Mouse (Mus musculus): ENCODE measurements at regions not wholly inside any gene's neighbourhood (a gene's known extent, or its start where the extent isn't known, plus 50 kb on each side); places are given as distances from the start of the nearest gene placed in this dataset.

DNA sequence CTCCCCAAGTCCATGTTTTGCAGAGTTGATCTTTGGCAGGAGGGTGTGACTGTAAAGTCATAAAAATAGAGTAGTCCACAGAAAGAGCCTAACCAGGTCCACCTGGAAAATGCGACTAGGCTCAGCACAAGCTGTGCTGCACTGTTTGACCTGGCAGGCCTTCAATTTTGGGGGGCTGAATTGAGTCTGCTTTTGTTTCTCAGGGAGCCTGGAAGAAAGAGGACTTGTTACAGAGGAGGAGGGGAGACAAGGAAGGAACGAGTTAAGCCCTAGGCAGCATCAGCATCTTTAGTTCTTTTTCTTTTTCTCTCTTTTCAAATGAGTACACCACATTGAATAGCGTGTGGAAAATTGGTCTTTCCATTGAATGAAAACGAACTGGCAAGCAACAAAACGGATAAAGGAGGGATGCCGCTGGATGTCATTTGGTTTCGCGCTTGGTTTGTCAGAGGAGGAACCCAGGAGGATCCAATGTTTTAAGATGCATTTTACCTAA lies 516.1 kb downstream of the Gja1 start:
- no peak for TF ChIP-seq POLR2A (IDR thresholded peaks at IDR 0.05; ENCODE audit: low read depth, low read length)
- no peak for TF ChIP-seq CTCF (IDR thresholded peaks at IDR 0.05; ENCODE audit: borderline replicate concordance, insufficient read depth, low read length)
- Histone ChIP-seq H3K4me3 (ENCODE audit: insufficient read depth, low read length) (no peak overlapping the region), H3K27ac (ENCODE audit: insufficient read depth, low read length) (no peak overlapping the region), H3K4me1 (ENCODE audit: control insufficient read depth, insufficient read depth, low read length) (peaks cover 2% of the 10 kb centered on the region; the same call in 1 of the 2 replicates)

DNA sequence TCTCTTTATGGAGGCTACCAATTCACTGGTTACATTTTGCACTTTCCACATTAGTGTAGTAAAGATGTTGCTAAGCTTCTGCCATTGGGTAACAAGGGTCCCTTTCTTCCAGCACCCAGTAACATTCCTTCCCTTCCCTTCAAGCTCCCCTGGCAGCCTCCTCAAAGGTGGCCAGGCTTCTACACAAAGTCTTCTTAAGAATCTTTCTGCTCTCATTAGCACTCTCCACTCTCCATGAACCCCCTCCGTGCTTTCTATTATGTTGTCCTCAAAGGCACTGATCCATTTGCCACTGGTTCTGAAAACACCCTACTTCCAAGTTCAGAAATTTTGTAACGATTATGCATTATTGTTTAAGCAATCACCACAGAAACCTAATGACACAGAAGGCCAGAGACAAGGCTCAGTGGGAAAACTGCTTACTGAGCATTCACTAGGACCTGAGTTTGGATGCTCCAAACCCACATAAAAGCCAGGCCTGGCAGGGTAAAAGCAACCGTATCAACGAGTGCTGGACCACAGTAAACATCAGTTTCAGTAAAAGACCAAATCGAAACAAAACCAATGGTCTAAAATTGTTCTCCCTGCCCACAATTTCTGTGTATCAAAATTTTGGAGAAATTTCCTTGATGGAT lies 522.6 kb downstream of the Gja1 start:
- H3K27ac ChIP-seq (ENCODE audit: insufficient read depth, low read length): no peak overlapping the region
- H3K4me1 ChIP-seq (ENCODE audit: control insufficient read depth, insufficient read depth, low read length): no peaks in the 10 kb centered on the region
- TF ChIP-seq CTCF (IDR thresholded peaks at IDR 0.05; ENCODE audit: borderline replicate concordance, insufficient read depth, low read length): no peak
- no peak overlapping the region for H3K4me3 ChIP-seq (ENCODE audit: insufficient read depth, low read length)

DNA sequence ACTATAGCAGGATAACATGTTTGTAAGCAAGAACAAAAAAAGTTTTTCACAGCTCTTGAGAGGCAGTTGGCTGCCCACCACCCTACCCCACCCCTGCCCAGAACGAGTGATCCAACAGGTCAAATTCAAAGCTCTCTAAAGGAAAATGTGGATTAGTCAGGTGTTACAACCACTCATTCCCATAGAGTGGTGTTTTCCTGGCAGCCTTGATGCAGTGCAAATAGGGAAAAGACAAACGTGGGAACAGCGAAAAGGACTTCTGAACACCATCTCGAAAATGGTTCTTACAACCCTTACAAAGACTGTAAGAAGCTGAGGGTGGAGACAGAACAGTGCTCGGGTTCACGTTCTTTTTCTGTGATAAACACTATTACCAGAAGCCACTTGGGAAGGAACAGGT lies 523.8 kb downstream of the Gja1 start:
- Histone ChIP-seq H3K27ac (ENCODE audit: insufficient read depth, low read length) (no peak overlapping the region), H3K4me1 (ENCODE audit: control insufficient read depth, insufficient read depth, low read length) (no peaks in the 10 kb centered on the region), H3K4me3 (ENCODE audit: insufficient read depth, low read length) (no peak overlapping the region)
- TF ChIP-seq POLR2A (IDR thresholded peaks at IDR 0.05; ENCODE audit: low read depth, low read length) (no peak), CTCF (IDR thresholded peaks at IDR 0.05; ENCODE audit: borderline replicate concordance, insufficient read depth, low read length) (no peak)

DNA sequence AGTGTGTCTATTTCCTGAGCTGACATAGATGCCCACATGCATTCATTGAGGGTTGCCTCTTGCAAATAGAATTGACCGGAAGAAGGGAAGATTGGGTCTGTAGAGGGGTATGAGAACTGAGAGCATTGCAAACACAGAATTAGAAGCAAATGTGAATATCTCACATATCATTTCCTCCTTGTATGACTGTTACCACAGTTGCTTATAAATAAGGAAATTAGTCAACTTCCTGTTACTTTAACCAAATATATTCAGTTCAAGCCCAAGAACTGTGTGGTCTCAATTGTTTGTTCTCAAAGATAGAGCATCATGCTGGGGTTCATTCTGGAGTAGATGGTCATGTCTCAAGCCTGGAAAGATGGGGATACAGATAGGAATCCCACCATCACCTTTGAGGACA lies 535.6 kb downstream of the Gja1 start:
- Histone ChIP-seq H3K27ac (ENCODE audit: insufficient read depth, low read length) (no peak overlapping the region), H3K4me3 (ENCODE audit: insufficient read depth, low read length) (no peak overlapping the region), H3K4me1 (ENCODE audit: control insufficient read depth, insufficient read depth, low read length) (peaks cover 9% of the 10 kb centered on the region; the same call in 1 of the 2 replicates)
- TF ChIP-seq CTCF (IDR thresholded peaks at IDR 0.05; ENCODE audit: borderline replicate concordance, insufficient read depth, low read length): no peak
- TF ChIP-seq POLR2A (IDR thresholded peaks at IDR 0.05; ENCODE audit: low read depth, low read length): no peak

DNA sequence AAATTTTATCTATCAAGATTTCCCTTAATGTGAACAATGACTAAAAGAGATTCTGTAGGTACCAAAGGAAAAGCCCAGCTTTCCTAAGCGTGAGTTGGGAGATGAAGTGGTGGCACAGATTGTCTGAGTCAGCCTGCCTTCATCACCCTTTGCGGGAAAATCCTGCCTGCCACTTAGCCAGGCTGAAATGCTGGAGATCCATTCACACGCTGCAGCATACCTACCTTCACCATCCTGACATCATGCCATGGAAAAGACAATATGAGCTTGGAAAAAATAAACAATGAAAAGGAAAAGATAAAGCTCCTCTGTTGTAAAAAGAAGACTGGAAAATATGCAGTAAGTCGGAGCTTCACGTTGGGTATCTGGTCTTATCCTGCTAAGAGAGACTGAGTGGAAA lies 537.0 kb downstream of the Gja1 start:
- TF ChIP-seq POLR2A (IDR thresholded peaks at IDR 0.05; ENCODE audit: low read depth, low read length): no peak
- no peak for TF ChIP-seq CTCF (IDR thresholded peaks at IDR 0.05; ENCODE audit: borderline replicate concordance, insufficient read depth, low read length)
- Histone ChIP-seq H3K4me1 (ENCODE audit: control insufficient read depth, insufficient read depth, low read length) (peaks cover 9% of the 10 kb centered on the region; the same call in 1 of the 2 replicates), H3K4me3 (ENCODE audit: insufficient read depth, low read length) (no peak overlapping the region), H3K27ac (ENCODE audit: insufficient read depth, low read length) (peak overlapping the region; percentile 79)

DNA sequence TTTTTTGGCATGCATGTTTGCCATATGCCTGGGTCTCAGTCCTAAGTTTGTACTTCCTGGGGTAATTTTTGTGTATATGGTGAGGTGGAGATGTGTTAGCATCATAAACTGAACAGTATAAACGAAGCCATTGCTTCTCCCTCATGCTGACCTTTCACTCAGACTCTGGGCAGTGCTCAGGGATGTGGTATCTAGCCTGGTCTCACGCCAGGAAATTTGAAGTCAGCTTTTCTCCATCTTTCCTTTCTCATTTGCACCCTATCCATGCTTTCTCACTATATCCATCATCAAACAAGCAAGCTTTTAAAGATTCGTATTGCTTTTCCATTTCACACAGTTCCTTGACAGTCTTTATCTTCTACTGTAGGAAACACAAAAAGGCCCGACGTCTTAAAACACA lies 541.3 kb downstream of the Gja1 start:
- Histone ChIP-seq H3K4me3 (ENCODE audit: insufficient read depth, low read length) (no peak overlapping the region), H3K27ac (ENCODE audit: insufficient read depth, low read length) (no peak overlapping the region), H3K4me1 (ENCODE audit: control insufficient read depth, insufficient read depth, low read length) (peaks cover 11% of the 10 kb centered on the region)
- TF ChIP-seq POLR2A (IDR thresholded peaks at IDR 0.05; ENCODE audit: low read depth, low read length) (no peak), CTCF (IDR thresholded peaks at IDR 0.05; ENCODE audit: borderline replicate concordance, insufficient read depth, low read length) (no peak)

DNA sequence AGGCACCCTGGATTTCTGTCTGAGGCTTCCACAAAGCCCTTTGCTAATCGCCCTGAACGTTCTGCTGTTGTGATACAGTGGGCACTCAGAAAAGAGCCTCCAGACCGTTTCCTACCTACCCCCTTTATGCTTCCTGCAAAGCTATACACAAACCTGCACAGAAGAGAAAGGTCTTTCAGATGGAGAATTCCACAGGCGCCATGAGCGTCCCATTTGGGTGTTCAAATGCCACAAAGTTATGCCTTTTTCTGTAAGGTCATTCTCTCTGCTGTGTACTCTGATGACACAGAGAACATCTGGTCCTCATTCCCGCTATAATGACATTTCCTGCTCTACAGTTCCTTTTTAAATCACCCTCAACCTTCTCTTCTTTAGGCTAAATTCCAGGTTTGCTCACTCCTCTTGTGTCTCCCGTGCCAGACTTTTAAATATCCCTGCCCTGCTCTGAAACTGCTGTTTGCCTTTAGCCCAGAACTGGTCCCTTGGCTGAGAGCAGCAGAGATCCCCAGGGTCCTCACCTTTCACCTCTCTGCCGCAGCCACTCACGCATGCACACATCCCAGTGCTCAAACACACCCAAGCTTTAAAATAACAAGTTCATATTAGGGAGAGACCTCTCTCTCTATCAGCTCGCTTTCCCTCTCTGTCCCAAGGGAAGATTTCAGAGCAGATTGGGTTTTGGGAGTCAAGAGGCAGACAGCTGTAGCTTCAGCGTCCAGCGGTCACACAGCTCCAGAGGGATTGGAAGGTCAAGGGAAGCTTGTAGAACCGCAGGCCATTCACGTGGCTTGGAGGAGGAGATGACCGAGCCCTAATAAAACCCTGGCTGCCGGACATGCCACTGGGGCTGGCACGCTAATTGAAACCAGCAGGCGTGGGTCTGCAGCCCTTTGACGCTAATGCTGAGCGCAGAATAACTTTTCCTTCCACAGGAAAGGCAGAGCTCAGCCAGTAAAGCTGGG lies 543.9 kb downstream of the Gja1 start:
- peak overlapping the region; percentile 78 for H3K27ac ChIP-seq (ENCODE audit: insufficient read depth, low read length)
- H3K4me3 ChIP-seq (ENCODE audit: insufficient read depth, low read length): no peak overlapping the region
- TF ChIP-seq POLR2A (IDR thresholded peaks at IDR 0.05; ENCODE audit: low read depth, low read length) (no peak), CTCF (IDR thresholded peaks at IDR 0.05; ENCODE audit: borderline replicate concordance, insufficient read depth, low read length) (no peak)
- peaks cover 7% of the 10 kb centered on the region for H3K4me1 ChIP-seq (ENCODE audit: control insufficient read depth, insufficient read depth, low read length)

DNA sequence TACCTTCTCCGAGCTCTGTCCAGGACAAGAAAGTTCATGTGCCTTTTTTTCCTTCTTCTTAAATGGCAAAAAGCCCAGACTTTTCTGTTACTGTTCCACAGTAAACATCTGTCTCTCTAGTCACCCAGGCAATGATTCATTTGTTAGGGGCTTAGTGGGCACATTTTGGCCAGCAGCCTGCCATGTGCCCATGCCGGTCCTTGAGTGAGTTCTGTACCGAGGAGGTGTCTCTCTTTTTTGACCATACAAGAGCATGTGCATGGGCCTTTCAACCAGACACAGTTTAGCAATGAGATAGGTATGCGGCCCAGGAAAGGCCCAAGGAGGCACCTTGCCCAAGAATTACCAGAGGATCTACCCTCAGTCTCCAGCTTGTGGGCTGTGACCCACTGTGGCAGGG lies 551.0 kb upstream of the Hsf2 start:
- H3K27ac ChIP-seq (ENCODE audit: insufficient read depth, low read length): no peak overlapping the region
- TF ChIP-seq POLR2A (IDR thresholded peaks at IDR 0.05; ENCODE audit: low read depth, low read length) (no peak), CTCF (IDR thresholded peaks at IDR 0.05; ENCODE audit: borderline replicate concordance, insufficient read depth, low read length) (no peak)
- H3K4me3 ChIP-seq (ENCODE audit: insufficient read depth, low read length): no peak overlapping the region
- no peaks in the 10 kb centered on the region for H3K4me1 ChIP-seq (ENCODE audit: control insufficient read depth, insufficient read depth, low read length)

DNA sequence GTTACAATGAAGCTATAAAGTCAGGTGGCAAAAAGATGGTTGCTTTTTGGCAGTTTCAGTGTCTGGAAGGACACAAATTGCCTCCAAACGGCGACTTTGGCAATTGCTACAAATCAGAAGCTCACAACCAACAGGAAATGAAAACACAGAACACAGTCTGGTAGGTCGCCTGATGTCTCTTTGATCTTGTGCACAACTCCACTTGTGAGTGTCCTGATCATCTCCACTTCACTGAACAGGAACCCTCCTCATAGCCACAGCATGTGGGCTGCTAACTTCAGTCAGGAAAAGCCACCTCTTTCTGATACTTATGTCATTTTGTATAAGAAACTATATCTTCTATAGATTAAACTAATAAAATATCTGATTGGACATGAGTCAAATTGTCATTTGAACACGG lies 544.2 kb upstream of the Hsf2 start:
- H3K27ac ChIP-seq (ENCODE audit: insufficient read depth, low read length): no peak overlapping the region
- TF ChIP-seq CTCF (IDR thresholded peaks at IDR 0.05; ENCODE audit: borderline replicate concordance, insufficient read depth, low read length) (no peak), POLR2A (IDR thresholded peaks at IDR 0.05; ENCODE audit: low read depth, low read length) (no peak)
- H3K4me3 ChIP-seq (ENCODE audit: insufficient read depth, low read length): no peak overlapping the region
- H3K4me1 ChIP-seq (ENCODE audit: control insufficient read depth, insufficient read depth, low read length): no peaks in the 10 kb centered on the region
